Mouse (Mus musculus) liver, embryonic 12.5 days (tissue): ENCODE measurements around the gene Wdr73. TPM values are rescaled to one million over a fixed set of nuclear protein-coding genes. Genes with fewer than 3 reads are reported as not detected.

ENCODE experiments used
- ATAC-seq: fragments of 200-750 bp; cut with Nextera tagmentation; 2 replicates; pipeline ENCODE4 v1.8.0; 2017; ENCODE audit warnings: moderate number of reproducible peaks, mild to moderate bottlenecking, moderate library complexity
- H3K27ac ChIP-seq: fragments of 300-500 bp; sonication (generic); 2 replicates; pipeline ENCODE4 v1.5.1; 2016; ENCODE audit warnings: mild to moderate bottlenecking
- H3K27me3 ChIP-seq: fragments of 300-500 bp; sonication (generic); replicated peaks from 2 replicates; pipeline ENCODE4 v1.6.1; 2016; ENCODE audit warnings: mild to moderate bottlenecking, moderate library complexity
- H3K36me3 ChIP-seq: fragments of 300-500 bp; sonication (generic); 2 replicates; pipeline ENCODE4 v1.6.1; 2016; ENCODE audit warnings: mild to moderate bottlenecking, moderate library complexity
- H3K4me1 ChIP-seq: fragments of 300-500 bp; sonication (generic); 2 replicates; pipeline ENCODE4 v1.6.1; 2016
- H3K4me2 ChIP-seq: fragments of 300-500 bp; sonication (generic); 2 replicates; pipeline ENCODE4 v1.6.1; 2016; ENCODE audit warnings: mild to moderate bottlenecking, moderate library complexity
- H3K4me3 ChIP-seq: fragments of 300-500 bp; sonication (generic); 2 replicates; pipeline ENCODE4 v1.5.1; 2016; ENCODE audit warnings: mild to moderate bottlenecking, moderate library complexity
- H3K9ac ChIP-seq: fragments of 300-500 bp; sonication (generic); 2 replicates; pipeline ENCODE4 v1.6.1; 2016; ENCODE audit warnings: mild to moderate bottlenecking, moderate library complexity
- H3K9me3 ChIP-seq: fragments of 300-500 bp; sonication (generic); replicated peaks from 2 replicates; pipeline ENCODE4 v1.6.1; 2016; ENCODE audit warnings: mild to moderate bottlenecking, moderate library complexity
- WGBS: fragments of 180-500 bp; shearing (Covaris S2); methylation state at CpG from one replicate; pipeline ENCODE4 v1.1.7; 2016; ENCODE audit not compliant: insufficient replicate concordance; 5-methylcytosine and 5-hydroxymethylcytosine counted together
- polyA plus RNA-seq: library from polyadenylated mRNA; unstranded; fragments of >200 nt; fragmentation: Nextera tagmentation; extraction: Ambion mirVana; gene quantifications from 2 replicates; pipeline ENCODE4 v1.2.1, GENCODE M21; 2016

Wdr73 gene
- polyA plus RNA-seq, 1 experiment from 2014 or later, result 29.1 TPM

GRCm38 (mm10) chr7:80865521-80865920 lies 35.5 kb downstream of the Wdr73 start:
- Histone ChIP-seq H3K36me3 (peaks cover 27% of the 10 kb centered on the region; the same call in 1 of the 2 replicates), H3K27ac (peak overlapping the region; percentile 49), H3K4me1 (peaks cover 54% of the 10 kb centered on the region), H3K9ac (no peak overlapping the region), H3K9me3 (no peaks in the 10 kb centered on the region), H3K27me3 (no peaks in the 10 kb centered on the region), H3K4me3 (no peak overlapping the region), H3K4me2 (peak overlapping the region; percentile 8; the same call in 1 of the 2 replicates)
- 62% methylated on average over 7 of the region's 7 CpGs for WGBS
- ATAC-seq, result no peak

GRCm38 (mm10) chr7:80864831-80865230 lies 36.2 kb downstream of the Wdr73 start:
- peak overlapping the region; percentile 49 for H3K27ac ChIP-seq

GRCm38 (mm10) chr7:80864151-80864550 lies 36.9 kb downstream of the Wdr73 start:
- H3K36me3 ChIP-seq, result peaks cover 23% of the 10 kb centered on the region; the same call in 1 of the 2 replicates
- no peaks in the 10 kb centered on the region for H3K9me3 ChIP-seq
- peaks cover 59% of the 10 kb centered on the region for H3K4me1 ChIP-seq
- H3K27ac ChIP-seq, result no peak overlapping the region
- no peaks in the 10 kb centered on the region for H3K27me3 ChIP-seq
- no peak overlapping the region for H3K4me2 ChIP-seq
- H3K4me3 ChIP-seq, result no peak overlapping the region
- no peak overlapping the region for H3K9ac ChIP-seq
- no peak for ATAC-seq
- 45% methylated on average over 1 of the region's 1 CpGs for WGBS

More at GRCm38 (mm10) chr7:80864831-80865230, 36.2 kb downstream of the Wdr73 start:
- Histone ChIP-seq H3K9ac (no peak overlapping the region), H3K9me3 (no peaks in the 10 kb centered on the region), H3K4me3 (no peak overlapping the region), H3K27me3 (no peaks in the 10 kb centered on the region), H3K36me3 (peaks cover 27% of the 10 kb centered on the region; the same call in 1 of the 2 replicates), H3K4me2 (peak overlapping the region; percentile 8; the same call in 1 of the 2 replicates), H3K4me1 (peaks cover 58% of the 10 kb centered on the region)
- WGBS, result 23% methylated on average over 8 of the region's 8 CpGs
- ATAC-seq, result no peak

GRCm38 (mm10) chr7:80863520-80863919 lies 37.5 kb downstream of the Wdr73 start:
- 69% methylated on average over 5 of the region's 5 CpGs for WGBS
- no peak overlapping the region for H3K27ac ChIP-seq
- no peak for ATAC-seq

GRCm38 (mm10) chr7:80862475-80862874 lies 38.6 kb downstream of the Wdr73 start:
- H3K9me3 ChIP-seq, result no peaks in the 10 kb centered on the region
- no peak overlapping the region for H3K4me3 ChIP-seq
- peaks cover 11% of the 10 kb centered on the region; the same call in 1 of the 2 replicates for H3K36me3 ChIP-seq
- H3K27me3 ChIP-seq, result no peaks in the 10 kb centered on the region
- 78% methylated on average over 2 of the region's 2 CpGs for WGBS
- no peak overlapping the region for H3K9ac ChIP-seq
- no peak overlapping the region for H3K4me2 ChIP-seq
- H3K4me1 ChIP-seq, result peaks cover 59% of the 10 kb centered on the region
- no peak for ATAC-seq
- no peak overlapping the region for H3K27ac ChIP-seq

More at GRCm38 (mm10) chr7:80863520-80863919, 37.5 kb downstream of the Wdr73 start:
- Histone ChIP-seq H3K27me3 (no peaks in the 10 kb centered on the region), H3K36me3 (peaks cover 20% of the 10 kb centered on the region; the same call in 1 of the 2 replicates), H3K4me2 (no peak overlapping the region), H3K4me1 (peaks cover 59% of the 10 kb centered on the region), H3K9ac (no peak overlapping the region), H3K4me3 (no peak overlapping the region), H3K9me3 (no peaks in the 10 kb centered on the region)

- H3K9ac ChIP-seq, result peak within 1 kb of the TSS; percentile 77
- H3K27ac ChIP-seq, result peak within 1 kb of the TSS; percentile 73
- H3K36me3 ChIP-seq, result peaks cover 5% of the 10 kb centered on the region; the same call in 1 of the 2 replicates
- H3K4me3 ChIP-seq, result peak within 1 kb of the TSS; percentile 82
- no peaks in the 10 kb centered on the region for H3K9me3 ChIP-seq
- under 1% methylated on average over 40 of the region's 40 CpGs for whole genome bisulfite sequencing
- peak within 1 kb of the TSS; percentile 93 for H3K4me2 ChIP-seq
- no peaks in the 10 kb centered on the region for H3K27me3 ChIP-seq
- ATAC-seq, result peak; percentile 94
- H3K4me1 ChIP-seq, result peaks cover 45% of the 10 kb centered on the region
Observed at GRCm38 (mm10) chr7:80860729-80861274, 40.3 kb downstream of the Wdr73 start, which contains the start of gene Zscan2. TSS of gene Zscan2 (plus strand) at chr7:80860920.

- 1% methylated on average over 13 of the region's 13 CpGs for WGBS
- H3K9ac ChIP-seq, result peak overlapping the region; percentile 77
- peaks cover 41% of the 10 kb centered on the region for H3K4me1 ChIP-seq
- ATAC-seq, result peak; percentile 46; the same call in 1 of the 2 replicates
- no peaks in the 10 kb centered on the region for H3K27me3 ChIP-seq
- H3K4me2 ChIP-seq, result peak overlapping the region; percentile 93
- peak overlapping the region; percentile 82 for H3K4me3 ChIP-seq
- H3K36me3 ChIP-seq, result peaks cover 5% of the 10 kb centered on the region; the same call in 1 of the 2 replicates
- H3K9me3 ChIP-seq, result no peaks in the 10 kb centered on the region
- H3K27ac ChIP-seq, result no peak overlapping the region
Observed at GRCm38 (mm10) chr7:80860227-80860626, 40.8 kb downstream of the Wdr73 start.

GRCm38 (mm10) chr7:80857181-80857580 lies 43.9 kb downstream of the Wdr73 start:
- ATAC-seq, result no peak
- Histone ChIP-seq H3K4me1 (peaks cover 20% of the 10 kb centered on the region), H3K27ac (no peak overlapping the region), H3K4me3 (no peak overlapping the region), H3K27me3 (no peaks in the 10 kb centered on the region), H3K4me2 (no peak overlapping the region), H3K9me3 (no peaks in the 10 kb centered on the region), H3K36me3 (no peaks in the 10 kb centered on the region), H3K9ac (no peak overlapping the region)
- 11% methylated on average over 6 of the region's 6 CpGs for WGBS

- Histone ChIP-seq H3K4me1 (peaks cover 5% of the 10 kb centered on the region; the same call in 1 of the 2 replicates), H3K27ac (no peak overlapping the region), H3K9ac (no peak overlapping the region), H3K27me3 (no peaks in the 10 kb centered on the region), H3K4me3 (no peak overlapping the region), H3K4me2 (no peak overlapping the region), H3K36me3 (no peaks in the 10 kb centered on the region), H3K9me3 (no peaks in the 10 kb centered on the region)
- ATAC-seq, result no peak
Observed at GRCm38 (mm10) chr7:80855316-80855715, 45.8 kb downstream of the Wdr73 start.

- 78% methylated on average over 3 of the region's 3 CpGs for WGBS
- Histone ChIP-seq H3K9me3 (no peaks in the 10 kb centered on the region), H3K4me3 (no peak overlapping the region), H3K4me1 (no peaks in the 10 kb centered on the region), H3K4me2 (no peak overlapping the region), H3K27ac (no peak overlapping the region), H3K36me3 (no peaks in the 10 kb centered on the region), H3K9ac (no peak overlapping the region), H3K27me3 (no peaks in the 10 kb centered on the region)
- no peak for ATAC-seq
Observed at GRCm38 (mm10) chr7:80853218-80853617, 47.9 kb downstream of the Wdr73 start.

- H3K9me3 ChIP-seq, result no peaks in the 10 kb centered on the region
- H3K27me3 ChIP-seq, result no peaks in the 10 kb centered on the region
- 67% methylated on average over 5 of the region's 5 CpGs for WGBS
- H3K4me3 ChIP-seq, result no peak overlapping the region
- H3K36me3 ChIP-seq, result no peaks in the 10 kb centered on the region
- H3K4me1 ChIP-seq, result no peaks in the 10 kb centered on the region
- no peak for ATAC-seq
- H3K9ac ChIP-seq, result no peak overlapping the region
- H3K4me2 ChIP-seq, result no peak overlapping the region
- no peak overlapping the region for H3K27ac ChIP-seq
Observed at GRCm38 (mm10) chr7:80850520-80850919, 50.5 kb downstream of the Wdr73 start.

- Histone ChIP-seq H3K4me2 (no peak overlapping the region), H3K36me3 (no peaks in the 10 kb centered on the region), H3K9ac (no peak overlapping the region), H3K9me3 (no peaks in the 10 kb centered on the region), H3K4me3 (no peak overlapping the region), H3K4me1 (no peaks in the 10 kb centered on the region), H3K27me3 (no peaks in the 10 kb centered on the region), H3K27ac (no peak overlapping the region)
- 23% methylated on average over 4 of the region's 4 CpGs for WGBS
- ATAC-seq, result no peak
Observed at GRCm38 (mm10) chr7:80849710-80850109, 51.4 kb downstream of the Wdr73 start.
